Mouse (Mus musculus): ENCODE measurements around the gene Gipr. TPM values are rescaled to one million over a fixed set of nuclear protein-coding genes. Genes with fewer than 3 reads are reported as not detected.
"Not testable (repeated sequence)": the region's sequence is repeated elsewhere in the genome, so short reads cannot be mapped to it uniquely, and the experiment has no call there.

Gene Gipr
- polyA plus RNA-seq, 1 experiment from 2014 or later, result 0.26 TPM

DNA sequence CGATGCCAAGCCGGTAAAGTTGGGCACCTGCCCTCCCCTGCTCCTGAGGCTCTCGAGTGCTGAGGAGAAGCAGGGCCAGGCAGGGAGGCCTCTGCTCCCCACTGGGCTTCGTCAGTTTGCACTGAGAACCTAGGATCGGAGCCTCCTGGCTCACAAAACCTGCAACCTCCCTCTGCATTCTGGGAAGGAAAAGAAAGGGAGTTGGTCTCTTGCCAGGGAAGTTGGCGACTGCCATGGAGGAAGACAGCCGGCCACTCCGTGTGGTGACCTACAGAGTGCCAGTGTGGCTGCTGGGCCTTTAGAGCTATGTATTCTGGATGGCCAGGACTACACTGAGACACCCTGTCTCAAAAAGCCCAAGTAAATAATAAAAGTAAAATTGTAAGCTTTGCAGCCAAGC lies 11.1 kb downstream of the Gipr start:
- TF ChIP-seq CTCF (IDR thresholded peaks at IDR 0.05; ENCODE audit: low read depth), result no peak
- WGBS, result 74% methylated on average over 8 of the region's 8 CpGs
- Histone ChIP-seq H3K9me3 (ENCODE audit: low read depth, low read length) (no peaks in the 10 kb centered on the region), H3K9ac (no peak overlapping the region), H3K4me3 (ENCODE audit: low read depth, low read length) (no peak overlapping the region), H3K4me1 (ENCODE audit: insufficient read depth) (peaks cover 7% of the 10 kb centered on the region), H3K27ac (ENCODE audit: low read depth) (no peak overlapping the region), H3K4me2 (no peak overlapping the region), H3K27me3 (ENCODE audit: insufficient read depth, low read length) (peaks cover 8% of the 10 kb centered on the region), H3K36me3 (ENCODE audit: insufficient read depth) (peaks cover 38% of the 10 kb centered on the region)
- no peak for DNase-seq
- ATAC-seq (ENCODE audit: insufficient read depth), result no peak

DNA sequence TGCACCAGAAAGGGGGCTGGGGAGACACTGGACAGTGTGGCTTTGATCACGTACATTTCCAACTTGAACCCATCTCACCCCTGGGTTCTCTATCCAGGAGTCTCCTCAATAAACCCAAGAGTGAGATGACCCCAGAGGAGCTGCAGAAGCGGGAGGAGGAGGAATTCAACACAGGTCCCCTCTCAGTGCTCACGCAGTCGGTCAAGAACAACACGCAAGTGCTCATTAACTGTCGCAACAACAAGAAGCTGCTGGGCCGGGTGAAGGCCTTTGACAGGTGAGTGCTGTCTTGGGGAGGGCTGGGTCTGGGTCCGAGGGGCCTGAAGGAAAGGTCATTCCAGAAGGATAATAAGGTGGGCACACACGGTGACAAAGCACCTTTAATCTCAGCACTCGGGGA lies 14.8 kb downstream of the Gipr start:
- Histone ChIP-seq H3K4me2 (peak overlapping the region; percentile 81; the same call in 1 of the 2 replicates), H3K36me3 (ENCODE audit: insufficient read depth) (peaks cover 41% of the 10 kb centered on the region), H3K4me1 (ENCODE audit: insufficient read depth) (peaks cover 12% of the 10 kb centered on the region)
- not testable (repeated sequence) for H3K27me3 ChIP-seq (ENCODE audit: insufficient read depth, low read length); H3K9ac ChIP-seq; DNase-seq; H3K27ac ChIP-seq (ENCODE audit: low read depth); H3K4me3 ChIP-seq (ENCODE audit: low read depth, low read length); H3K9me3 ChIP-seq (ENCODE audit: low read depth, low read length); ATAC-seq (ENCODE audit: insufficient read depth)
- 87% methylated on average over 10 of the region's 10 CpGs for WGBS

DNA sequence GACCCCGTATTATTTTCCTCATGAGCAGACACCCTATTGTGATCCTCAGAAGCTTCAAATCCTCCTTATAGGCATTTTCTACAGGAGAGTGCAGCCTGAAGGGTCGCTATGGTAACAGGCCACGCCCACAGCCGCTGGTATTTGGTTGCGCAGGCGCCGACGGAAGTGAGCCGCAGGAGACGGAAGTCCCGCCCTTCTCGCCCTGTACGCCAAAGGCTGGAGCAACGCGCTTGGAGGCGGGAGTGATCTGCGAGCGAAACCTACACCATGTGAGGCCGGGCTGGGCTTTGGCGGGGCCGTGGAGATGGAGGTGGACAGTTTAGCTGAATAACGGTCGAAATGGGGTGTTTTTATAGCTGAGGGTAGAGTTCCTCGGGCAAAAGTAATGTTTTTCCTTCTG lies 16.3 kb downstream of the Gipr start, which contains the start of gene Snrpd2:
Gene Snrpd2, plus strand, starts transcription at position 97 of the 400 bp plus-strand sequence.
- Histone ChIP-seq H3K4me3 (ENCODE audit: low read depth, low read length) (peak within 1 kb of the TSS; percentile 56), H3K9ac (peak within 1 kb of the TSS; percentile 66), H3K4me1 (ENCODE audit: insufficient read depth) (peaks cover 12% of the 10 kb centered on the region), H3K27ac (ENCODE audit: low read depth) (peak within 1 kb of the TSS; percentile 37), H3K36me3 (ENCODE audit: insufficient read depth) (peaks cover 39% of the 10 kb centered on the region), H3K27me3 (ENCODE audit: insufficient read depth, low read length) (no peaks in the 10 kb centered on the region), H3K9me3 (ENCODE audit: low read depth, low read length) (no peaks in the 10 kb centered on the region), H3K4me2 (peak within 1 kb of the TSS; percentile 81)
- ATAC-seq (ENCODE audit: insufficient read depth) (peak; percentile 95), DNase-seq (peak; percentile 100)
- under 1% methylated on average over 24 of the region's 24 CpGs for WGBS
- TF ChIP-seq CTCF (IDR thresholded peaks at IDR 0.05; ENCODE audit: low read depth), result no peak

DNA sequence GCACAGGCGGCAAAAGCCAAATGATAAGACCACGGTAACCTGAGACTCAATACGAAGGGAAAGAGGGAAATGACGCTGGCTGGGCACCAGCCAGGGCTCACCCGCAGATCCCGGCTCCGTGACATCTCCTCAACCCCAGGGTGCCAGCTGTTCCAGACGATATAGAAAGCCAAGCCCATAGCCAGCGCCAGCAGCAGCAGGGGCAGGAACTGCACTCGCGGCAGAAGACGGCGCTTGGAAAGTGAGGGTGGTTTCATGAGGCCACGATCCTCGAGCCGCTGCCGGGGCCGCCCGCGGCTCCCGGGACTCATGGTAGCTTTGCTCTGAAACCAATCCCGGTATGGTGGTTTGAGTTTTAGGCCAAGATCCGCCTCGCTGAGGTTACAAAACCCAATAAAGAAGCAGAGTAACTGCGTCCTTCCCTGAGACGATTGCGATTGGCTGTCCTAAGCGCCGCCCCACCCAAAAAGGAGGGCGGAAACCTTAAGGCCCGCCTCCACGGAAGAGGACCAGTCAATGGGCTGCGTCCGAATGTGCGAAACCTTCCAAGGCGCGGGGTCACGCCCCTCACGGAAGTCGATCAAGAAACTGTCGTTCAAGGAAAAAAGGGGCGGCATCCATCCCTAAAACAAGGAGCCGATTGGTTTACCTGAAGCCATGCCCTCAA lies 16.9 kb downstream of the Gipr start, which contains the start of gene Qpctl:
Gene Qpctl, minus strand, starts transcription at position 417 of the 667 bp plus-strand sequence.
- no peak for TF ChIP-seq CTCF (IDR thresholded peaks at IDR 0.05; ENCODE audit: low read depth)
- DNase-seq, result peak; percentile 100
- Histone ChIP-seq H3K9ac (peak within 1 kb of the TSS; percentile 66), H3K4me2 (peak within 1 kb of the TSS; percentile 81), H3K9me3 (ENCODE audit: low read depth, low read length) (no peaks in the 10 kb centered on the region), H3K4me1 (ENCODE audit: insufficient read depth) (peaks cover 12% of the 10 kb centered on the region), H3K27me3 (ENCODE audit: insufficient read depth, low read length) (no peaks in the 10 kb centered on the region), H3K4me3 (ENCODE audit: low read depth, low read length) (peak within 1 kb of the TSS; percentile 56), H3K27ac (ENCODE audit: low read depth) (peak within 1 kb of the TSS; percentile 37), H3K36me3 (ENCODE audit: insufficient read depth) (peaks cover 32% of the 10 kb centered on the region)
- under 1% methylated on average over 43 of the region's 43 CpGs for WGBS
- ATAC-seq (ENCODE audit: insufficient read depth), result peak; percentile 98

DNA sequence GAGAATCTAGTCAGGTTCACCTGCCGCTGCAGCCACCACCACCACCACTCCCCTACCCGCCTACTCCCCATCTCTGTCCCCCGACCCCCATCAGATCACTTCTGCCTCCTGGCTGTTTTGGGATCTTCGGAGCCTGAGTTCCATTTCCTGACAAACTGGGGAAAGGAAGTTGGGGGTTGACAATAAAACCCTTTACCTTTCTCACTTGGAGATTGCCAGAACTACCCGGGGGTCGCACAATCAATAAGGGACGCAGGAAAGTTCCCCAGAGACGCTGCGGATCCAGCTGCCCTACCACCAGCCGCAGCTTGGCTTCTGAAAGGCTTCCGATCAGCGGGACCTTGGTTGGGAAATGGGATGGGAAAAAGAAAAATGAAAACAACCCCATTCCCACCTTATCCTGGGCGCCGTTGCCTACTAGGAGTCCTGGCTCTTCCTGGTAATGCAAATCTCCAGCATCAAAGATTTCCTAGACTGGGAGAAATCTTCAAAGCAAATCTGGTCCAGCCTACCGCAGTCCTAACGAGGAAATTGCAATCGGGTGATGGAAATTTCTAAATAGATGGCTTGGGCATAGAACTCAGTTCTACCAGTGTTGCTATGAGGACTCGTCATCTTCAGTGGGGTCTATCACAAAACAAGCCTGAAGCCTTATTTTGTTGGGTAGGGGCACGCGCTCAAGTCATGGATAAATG lies 17.6 kb downstream of the Gipr start:
- ATAC-seq (ENCODE audit: insufficient read depth), result no peak
- H3K4me2 ChIP-seq, result peak overlapping the region; percentile 81
- H3K27me3 ChIP-seq (ENCODE audit: insufficient read depth, low read length), result no peaks in the 10 kb centered on the region
- H3K9ac ChIP-seq, result peak overlapping the region; percentile 58
- WGBS, result 13% methylated on average over 20 of the region's 20 CpGs
- peak overlapping the region; percentile 30; the same call in 1 of the 2 replicates for H3K27ac ChIP-seq (ENCODE audit: low read depth)
- no peaks in the 10 kb centered on the region for H3K9me3 ChIP-seq (ENCODE audit: low read depth, low read length)
- peak overlapping the region; percentile 56 for H3K4me3 ChIP-seq (ENCODE audit: low read depth, low read length)
- peaks cover 12% of the 10 kb centered on the region for H3K4me1 ChIP-seq (ENCODE audit: insufficient read depth)
- TF ChIP-seq CTCF (IDR thresholded peaks at IDR 0.05; ENCODE audit: low read depth), result no peak
- peaks cover 26% of the 10 kb centered on the region for H3K36me3 ChIP-seq (ENCODE audit: insufficient read depth)
- DNase-seq, result no peak

DNA sequence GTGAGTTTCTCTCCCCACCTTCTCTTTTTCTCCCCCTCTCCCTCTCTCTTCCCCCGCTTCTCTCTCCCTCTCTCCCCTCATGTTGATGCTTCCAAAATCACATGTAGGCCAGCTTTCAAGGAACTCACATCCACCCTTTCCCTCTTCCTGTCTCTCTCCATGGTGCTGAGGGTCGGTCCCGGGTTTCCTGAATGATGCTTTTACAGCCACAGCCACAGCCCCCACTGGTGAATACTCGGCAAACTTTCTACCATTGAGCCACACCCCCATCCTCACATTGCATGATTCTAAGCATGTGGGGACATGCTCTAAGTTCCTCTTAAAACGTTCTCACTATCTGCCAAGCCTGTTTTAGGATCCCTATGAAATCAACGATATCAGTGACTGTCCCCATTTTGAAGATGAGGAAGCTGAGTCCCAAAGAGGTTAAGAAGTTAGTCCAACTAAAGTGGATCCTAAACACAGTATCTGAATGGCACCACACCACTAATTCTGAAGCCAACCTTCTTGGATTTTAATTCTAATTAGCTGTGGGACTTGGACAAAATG lies 18.4 kb downstream of the Gipr start:
- Histone ChIP-seq H3K4me3 (ENCODE audit: low read depth, low read length) (no peak overlapping the region), H3K9me3 (ENCODE audit: low read depth, low read length) (no peaks in the 10 kb centered on the region), H3K27me3 (ENCODE audit: insufficient read depth, low read length) (no peaks in the 10 kb centered on the region), H3K27ac (ENCODE audit: low read depth) (no peak overlapping the region), H3K4me1 (ENCODE audit: insufficient read depth) (peaks cover 12% of the 10 kb centered on the region), H3K9ac (no peak overlapping the region), H3K4me2 (peak overlapping the region; percentile 81), H3K36me3 (ENCODE audit: insufficient read depth) (peaks cover 18% of the 10 kb centered on the region)
- DNase-seq (peak; percentile 34), ATAC-seq (ENCODE audit: insufficient read depth) (no peak)
- 45% methylated on average over 6 of the region's 6 CpGs for WGBS
- no peak for TF ChIP-seq CTCF (IDR thresholded peaks at IDR 0.05; ENCODE audit: low read depth)

DNA sequence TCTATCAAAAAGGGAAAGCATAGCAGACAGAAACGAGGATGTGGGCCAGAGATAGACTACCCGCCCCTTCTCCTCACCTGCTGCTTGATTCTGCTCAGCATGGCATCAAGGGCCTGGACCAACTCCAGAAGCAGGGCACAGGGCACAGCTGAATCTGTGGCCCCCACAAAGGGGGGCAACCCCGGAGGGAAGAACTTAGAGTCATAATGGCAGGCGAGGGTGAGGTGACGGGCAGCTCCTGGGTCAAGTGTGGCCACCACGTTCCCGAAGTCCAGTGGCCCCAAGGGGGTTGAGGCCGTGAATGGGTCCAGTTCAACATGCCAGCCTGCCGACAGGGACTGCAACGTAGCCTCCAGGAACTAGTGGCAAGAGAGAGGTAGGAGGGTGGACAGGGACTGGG lies 19.1 kb downstream of the Gipr start:
- Histone ChIP-seq H3K4me2 (no peak overlapping the region), H3K27me3 (ENCODE audit: insufficient read depth, low read length) (no peaks in the 10 kb centered on the region), H3K9me3 (ENCODE audit: low read depth, low read length) (no peaks in the 10 kb centered on the region), H3K9ac (no peak overlapping the region), H3K36me3 (ENCODE audit: insufficient read depth) (peaks cover 10% of the 10 kb centered on the region; the same call in 1 of the 2 replicates), H3K4me3 (ENCODE audit: low read depth, low read length) (no peak overlapping the region), H3K4me1 (ENCODE audit: insufficient read depth) (peaks cover 12% of the 10 kb centered on the region), H3K27ac (ENCODE audit: low read depth) (no peak overlapping the region)
- TF ChIP-seq CTCF (IDR thresholded peaks at IDR 0.05; ENCODE audit: low read depth), result no peak
- WGBS, result 81% methylated on average over 10 of the region's 10 CpGs
- DNase-seq (no peak), ATAC-seq (ENCODE audit: insufficient read depth) (no peak)
